In the genomic region with DNA sequence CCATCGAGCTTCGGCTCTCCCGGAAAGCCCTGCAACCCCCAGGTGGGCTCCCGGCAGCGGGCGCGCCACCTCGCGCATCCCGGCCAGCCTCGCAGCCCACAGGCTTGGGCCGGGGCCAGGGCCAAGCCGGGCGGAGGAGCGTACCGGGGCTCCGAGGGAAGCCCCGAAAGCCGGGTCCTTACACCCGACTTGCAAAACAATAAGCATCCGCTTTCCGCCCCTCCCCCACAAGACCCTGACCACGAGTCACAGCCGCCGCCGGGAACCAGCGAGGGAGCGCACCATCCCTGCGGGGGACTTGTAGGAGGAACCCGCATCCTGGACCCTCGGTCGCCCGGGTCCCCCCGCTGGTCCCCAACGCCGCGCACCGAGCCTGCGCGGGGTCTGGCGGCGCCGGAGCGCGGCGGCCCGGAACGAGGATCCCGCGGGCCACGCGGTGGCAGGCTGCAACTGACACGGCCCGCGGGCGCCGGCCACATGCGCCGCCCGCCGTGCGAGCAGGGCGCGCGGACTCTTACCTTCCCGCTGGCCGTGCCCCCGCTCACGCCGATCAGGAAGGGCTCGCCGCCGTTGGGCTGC, we compare ENCODE assay signal across 8 mouse cellular contexts. TPM values are rescaled to one million over a fixed set of nuclear protein-coding genes. Genes with fewer than 3 reads are reported as not detected.
DNase-seq lines count a peak whose midpoint lies in the region; ATAC-seq lines count a peak whose summit lies in the region.

No protein-coding gene starts in this region.

- ATAC-seq in common myeloid progenitor, adult 5-6 weeks (replicated peaks; ENCODE audit: low read depth, poor library complexity, severe bottlenecking), result peak; percentile 2; the same call in 1 of the 2 replicates
- ATAC-seq in lung, embryonic 16.5 days (ENCODE audit: low read depth), result peak; percentile 55

- H3K27me3 ChIP-seq in heart, embryonic 10.5 days (ENCODE audit: insufficient read depth, poor library complexity, severe bottlenecking), result peaks cover 2% of the 10 kb centered on the region; the same call in 1 of the 2 replicates
- H3K27me3 ChIP-seq in lung, embryonic 16.5 days (ENCODE audit: control insufficient read depth, insufficient read depth, low read depth, low read length), result no peaks in the 10 kb centered on the region

- H3K4me1 ChIP-seq in heart, embryonic 10.5 days, result peaks cover 40% of the 10 kb centered on the region
- H3K4me1 ChIP-seq in lung, embryonic 16.5 days (replicated peaks; ENCODE audit: control insufficient read depth, insufficient read depth, low read length), result peaks cover 10% of the 10 kb centered on the region

- H3K27ac ChIP-seq in heart, embryonic 10.5 days, result peak overlapping the region; percentile 99
- H3K27ac ChIP-seq in lung, embryonic 16.5 days (ENCODE audit: low read length), result peak overlapping the region; percentile 92

- WGBS in heart, embryonic 10.5 days, result under 1% methylated on average over 72 of the region's 73 CpGs
- under 1% methylated on average over 68 of the region's 73 CpGs for WGBS in lung, embryonic 16.5 days

- DNase-seq in 416B (ENCODE audit: low read depth) (peak; percentile 75), R1 (ENCODE audit: low read depth, low spot score) (peak; percentile 82)
- DNase-seq in heart, embryonic 10.5 days (ENCODE audit: low spot score), result peak; percentile 89
- DNase-seq in kidney, postnatal 14 days, result peak; percentile 65
- peak; percentile 37 for DNase-seq in ovary, adult 18-20 months (ENCODE audit: low spot score)
- DNase-seq in thymus, postnatal 14 days, result peak; percentile 91

- 0 out of 2 replicates have a peak, but pooled peaks cover 3% of the 10 kb centered on the region for H3K36me3 ChIP-seq in heart, embryonic 10.5 days
- H3K36me3 ChIP-seq in lung, embryonic 16.5 days (ENCODE audit: control insufficient read depth, insufficient read depth, low read length), result no peaks in the 10 kb centered on the region

- peak overlapping the region; percentile 77 for H3K4me2 ChIP-seq in lung, embryonic 16.5 days (ENCODE audit: low read depth, low read length)

- H3K9me3 ChIP-seq in heart, embryonic 10.5 days, result no peaks in the 10 kb centered on the region
- H3K9me3 ChIP-seq in lung, embryonic 16.5 days (ENCODE audit: control insufficient read depth, low read length), result no peaks in the 10 kb centered on the region

- peak overlapping the region; percentile 97 for H3K4me3 ChIP-seq in heart, embryonic 10.5 days
- H3K4me3 ChIP-seq in lung, embryonic 16.5 days (ENCODE audit: low read length), result peak overlapping the region; percentile 92

- H3K9ac ChIP-seq in lung, embryonic 16.5 days (ENCODE audit: low read length), result peak overlapping the region; percentile 88

RNA-seq across cellular contexts. Expression of a gene that starts 0.8 kb away (rescaled TPM):
- total RNA-seq in common myeloid progenitor, adult 5-6 weeks (2017), result 198 and 245 TPM in 2 replicates
- 80.6 and 114 TPM in 2 replicates for polyA plus RNA-seq in heart, embryonic 10.5 days (2016; fragmentation: Nextera tagmentation; extraction: Ambion mirVana)
- polyA plus RNA-seq in lung, embryonic 16.5 days (2015; fragmentation: Nextera tagmentation; extraction: Ambion mirVana), result 65.9 and 70.8 TPM in 2 replicates

RNA-seq across cellular contexts. Expression of a gene that starts 23.8 kb away (rescaled TPM):
- 194 and 220 TPM in 2 replicates for total RNA-seq in common myeloid progenitor, adult 5-6 weeks (2017)
- 79.1 and 88.0 TPM in 2 replicates for polyA plus RNA-seq in heart, embryonic 10.5 days (2016; fragmentation: Nextera tagmentation; extraction: Ambion mirVana)
- 123 and 125 TPM in 2 replicates for polyA plus RNA-seq in lung, embryonic 16.5 days (2015; fragmentation: Nextera tagmentation; extraction: Ambion mirVana)

Comparison
In these comparisons a context has a peak if more than half of its experiments do, and no peak if none do; other contexts are left out.
1. Peak in every context shown above with its lines: DNase-seq, ATAC-seq, H3K4me3 ChIP-seq and H3K27ac ChIP-seq.
2. DNase-seq: peak in every context shown above with its lines; median percentile 91 in thymus, postnatal 14 days; 89 in heart, embryonic 10.5 days; 82 in R1; 75 in 416B; 65 in kidney, postnatal 14 days; 37 in ovary, adult 18-20 months.